16 mouse cellular contexts compared by ENCODE assay signal in the genomic region with DNA sequence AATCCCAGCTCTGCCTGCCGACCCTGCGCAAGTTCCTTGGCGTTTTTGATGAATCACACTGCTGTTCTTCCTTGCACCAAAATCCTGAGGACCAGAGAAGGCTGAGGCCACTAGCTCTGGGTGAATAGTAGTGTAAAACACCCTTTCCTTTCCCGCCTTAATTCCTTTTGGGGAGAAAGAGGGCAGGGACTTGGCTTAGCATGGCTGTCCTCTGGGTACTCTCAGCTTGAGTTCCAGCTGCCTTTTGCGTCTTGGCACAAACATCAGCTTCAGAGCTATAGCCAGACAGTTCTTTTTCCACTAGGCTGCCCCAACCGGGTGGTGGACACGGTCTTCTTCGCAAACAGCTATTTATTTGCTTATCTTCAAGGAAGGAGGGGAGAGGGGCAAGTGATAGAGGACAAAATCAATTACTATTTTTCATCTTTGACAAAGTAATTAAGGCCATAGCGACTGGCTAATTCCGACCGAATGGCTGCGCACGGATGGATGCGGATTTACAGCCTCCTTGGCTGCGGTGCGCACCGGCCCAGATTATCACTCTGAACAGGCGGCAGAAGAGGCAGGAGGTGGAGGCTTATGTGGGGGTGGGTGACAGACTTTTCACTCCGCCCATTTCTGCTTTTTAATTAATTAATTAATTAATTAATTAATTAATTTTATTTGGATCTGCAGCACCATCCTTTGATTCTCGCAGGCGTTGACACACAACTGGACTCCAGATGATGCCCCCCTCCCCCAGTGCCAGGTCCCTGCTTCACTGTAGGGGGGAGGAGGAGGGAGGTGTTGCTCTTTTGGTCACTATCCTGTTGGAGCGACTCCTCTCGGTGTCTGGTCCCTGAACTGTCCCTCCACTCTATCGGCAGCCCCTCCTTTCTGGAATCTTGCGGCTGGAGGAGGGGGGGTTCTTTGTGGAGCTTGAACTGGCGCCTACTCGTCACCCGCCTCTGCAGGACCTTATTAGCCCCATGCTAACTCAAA. TPM values are rescaled to one million over a fixed set of nuclear protein-coding genes. Genes with fewer than 3 reads are reported as not detected.
DNase-seq lines count a peak whose midpoint lies in the region; ATAC-seq and TF ChIP-seq lines count a peak whose summit lies in the region.
"Had no signal": no experiment of that assay in that cellular context is flagged by ENCODE, and none has a peak within 500 bp of the region (broad histone marks: within the 10 kb centered on the region; RNA-seq: fewer than 3 reads in every experiment).

No protein-coding gene starts in this region.

- H3K27ac ChIP-seq in lung, embryonic 14.5 days (ENCODE audit: low read depth), result no peak overlapping the region
- no peak overlapping the region for H3K27ac ChIP-seq in midbrain, embryonic 11.5 days (ENCODE audit: low read depth, low read length)
- H3K27ac ChIP-seq in neural tube, embryonic 15.5 days (replicated peaks), result peak overlapping the region; percentile 85
- H3K27ac ChIP-seq: limb, embryonic 15.5 days; lung, embryonic 15.5 days had no signal

- H3K9ac ChIP-seq in lung, embryonic 14.5 days, result no peak overlapping the region
- no peak overlapping the region for H3K9ac ChIP-seq in midbrain, embryonic 11.5 days (ENCODE audit: low read length)
- H3K9ac ChIP-seq in neural tube, embryonic 15.5 days (replicated peaks), result peak overlapping the region; percentile 26; the same call in 1 of the 2 replicates
- H3K9ac ChIP-seq: limb, embryonic 15.5 days; lung, embryonic 15.5 days had no signal

- H3K4me2 ChIP-seq in lung, embryonic 14.5 days, result no peak overlapping the region
- H3K4me2 ChIP-seq in midbrain, embryonic 11.5 days, result peak overlapping the region; percentile 30
- H3K4me2 ChIP-seq in neural tube, embryonic 15.5 days, result peak overlapping the region; percentile 57
- H3K4me2 ChIP-seq: limb, embryonic 15.5 days; lung, embryonic 15.5 days had no signal

- no peak for TF ChIP-seq CTCF in lung, embryonic 14.5 days (IDR thresholded peaks at IDR 0.05; ENCODE audit: low read depth)

- no peak for ATAC-seq in lung, embryonic 14.5 days (ENCODE audit: insufficient read depth)
- peak; percentile 59 for ATAC-seq in midbrain, embryonic 11.5 days (ENCODE audit: low FRiP score)
- peak; percentile 46 for ATAC-seq in neural tube, embryonic 15.5 days (ENCODE audit: low FRiP score)

- 3% methylated on average over 28 of the region's 28 CpGs for WGBS in lung, embryonic 14.5 days
- 1% methylated on average over 28 of the region's 28 CpGs for WGBS in midbrain, embryonic 11.5 days
- WGBS in neural tube, embryonic 15.5 days, result under 1% methylated on average over 28 of the region's 28 CpGs

- no peaks in the 10 kb centered on the region for H3K9me3 ChIP-seq in lung, embryonic 14.5 days (ENCODE audit: low read depth, low read length)
- H3K9me3 ChIP-seq in midbrain, embryonic 11.5 days (ENCODE audit: control insufficient read depth, low read length), result no peaks in the 10 kb centered on the region
- H3K9me3 ChIP-seq in neural tube, embryonic 15.5 days (replicated peaks), result no peaks in the 10 kb centered on the region
- H3K9me3 ChIP-seq: limb, embryonic 15.5 days; lung, embryonic 15.5 days had no signal

- H3K4me1 ChIP-seq in lung, embryonic 14.5 days (ENCODE audit: insufficient read depth), result no peaks in the 10 kb centered on the region
- peaks cover 14% of the 10 kb centered on the region for H3K4me1 ChIP-seq in midbrain, embryonic 11.5 days (ENCODE audit: control insufficient read depth, insufficient read depth, low read length)
- H3K4me1 ChIP-seq in neural tube, embryonic 15.5 days, result peaks cover 27% of the 10 kb centered on the region
- H3K4me1 ChIP-seq: limb, embryonic 15.5 days; lung, embryonic 15.5 days had no signal

- no peaks in the 10 kb centered on the region for H3K36me3 ChIP-seq in lung, embryonic 14.5 days (ENCODE audit: insufficient read depth)
- H3K36me3 ChIP-seq in midbrain, embryonic 11.5 days (ENCODE audit: control insufficient read depth, insufficient read depth, low read length), result no peaks in the 10 kb centered on the region
- H3K36me3 ChIP-seq in neural tube, embryonic 15.5 days, result no peaks in the 10 kb centered on the region
- H3K36me3 ChIP-seq: limb, embryonic 15.5 days; lung, embryonic 15.5 days had no signal

- DNase-seq in cerebellum, postnatal 10 days, result peak; percentile 45 to 52
- DNase-seq in cerebellum, postnatal 25 days, result no peak
- DNase-seq in lung, embryonic 14.5 days, result peak; percentile 13
- DNase-seq in lung, postnatal 4 days, result no peak
- DNase-seq in midbrain, embryonic 11.5 days (ENCODE audit: low spot score, missing footprints), result peak; percentile 95
- no peak for DNase-seq in adrenal gland, adult 8-10 months
- no peak for DNase-seq in frontal cortex, adult 2 months (ENCODE audit: extremely low spot score in 1 of 2, low spot score in 1 of 2)
- DNase-seq: adrenal gland, postnatal 25 days had no signal

- peaks cover 82% of the 10 kb centered on the region for H3K27me3 ChIP-seq in lung, embryonic 14.5 days (ENCODE audit: insufficient read depth, low read length)
- peaks cover 76% of the 10 kb centered on the region for H3K27me3 ChIP-seq in midbrain, embryonic 11.5 days (ENCODE audit: control insufficient read depth, insufficient read depth, low read length)
- peaks cover 66% of the 10 kb centered on the region for H3K27me3 ChIP-seq in neural tube, embryonic 15.5 days (replicated peaks)

- no peak overlapping the region for H3K4me3 ChIP-seq in lung, embryonic 14.5 days (ENCODE audit: low read depth, low read length)
- peak overlapping the region; percentile 9; the same call in 1 of the 2 replicates for H3K4me3 ChIP-seq in midbrain, embryonic 11.5 days (ENCODE audit: low read depth, low read length)
- H3K4me3 ChIP-seq in neural tube, embryonic 15.5 days (replicated peaks), result peak overlapping the region; percentile 23
- H3K4me3 ChIP-seq: limb, embryonic 15.5 days; lung, embryonic 15.5 days had no signal

RNA-seq across cellular contexts. Expression of a gene that starts 2.5 kb away (rescaled TPM):
- polyA plus RNA-seq in lung, embryonic 14.5 days (2014; fragmentation: Nextera tagmentation; extraction: Ambion mirVana), result not detected in 2 replicates
- polyA plus RNA-seq in midbrain, embryonic 11.5 days (2014; fragmentation: Nextera tagmentation; extraction: Ambion mirVana), result 0.07 TPM in 1 of 2 replicates, not detected in the other
- polyA plus RNA-seq in neural tube, embryonic 15.5 days (2015; fragmentation: Nextera tagmentation; extraction: Ambion mirVana), result 14.9 and 19.7 TPM in 2 replicates
- 1 to 10 TPM; 4.3 to 7.0 (median 4.9) TPM for total RNA-seq in adrenal gland, adult 8-10 months (2022)
- polyA plus RNA-seq in frontal cortex, adult 2 months (2012; rRNA removed), result 0.04 and 0.11 TPM in 2 replicates
- total RNA-seq: common myeloid progenitor, adult 5-6 weeks; heart, adult 8-10 months; heart, postnatal 25 days had no signal
- polyA plus RNA-seq: small intestine, adult 2 months; stomach, embryonic 16.5 days had no signal

Comparison
In these comparisons a context has a peak if more than half of its experiments do, and no peak if none do; other contexts are left out.
1. DNase-seq: peak in cerebellum, postnatal 10 days (2 of 2), lung, embryonic 14.5 days (single experiment) and midbrain, embryonic 11.5 days (single experiment); none in cerebellum, postnatal 25 days (0 of 2), lung, postnatal 4 days (0 of 2), adrenal gland, adult 8-10 months (single experiment) and frontal cortex, adult 2 months (0 of 2).
2. RNA of a gene that starts 2.5 kb away (polyA plus RNA-seq): 14.9 to 19.7 TPM in neural tube, embryonic 15.5 days; 0.07 TPM in midbrain, embryonic 11.5 days, 0.04 to 0.11 TPM in frontal cortex, adult 2 months and not detected in lung, embryonic 14.5 days; every median in the first group is over 10 times any median in the second.